Mouse (Mus musculus) heart, postnatal 0 days (tissue): Measurements from ENCODE around the gene Retreg3.

Experiments
- CTCF ChIP-seq: IDR thresholded peaks from 2 replicates; pipeline ENCODE4 v1.5.1; 2016; ENCODE audit warnings: antibody characterized with exemption, control low read depth, low read depth
- EP300 ChIP-seq: IDR thresholded peaks from 2 replicates; pipeline ENCODE4 v1.6.1; 2016; ENCODE audit warnings: antibody characterized with exemption, low read depth

- TF ChIP-seq CTCF (no peak), EP300 (no peak)
These were observed 20.6 kb upstream of the Retreg3 start for GRCm38 (mm10) chr11:101140164-101140819.
